Mouse (Mus musculus) ES-Bruce4 (cell line): ENCODE measurements around the gene Tmem251. TPM values are rescaled to one million over a fixed set of nuclear protein-coding genes. Genes with fewer than 3 reads are reported as not detected.

Source experiments
- H3K27ac ChIP-seq: 2 replicates; pipeline ENCODE4 v1.5.1; 2012; ENCODE audit warnings: low read length, inconsistent platforms; ENCODE audit not compliant: insufficient read depth
- H3K27me3 ChIP-seq: 2 replicates; pipeline ENCODE4 v1.6.1; 2012; ENCODE audit warnings: mild to moderate bottlenecking, low read length, inconsistent platforms; ENCODE audit not compliant: control insufficient read depth, poor library complexity, insufficient read depth, severe bottlenecking
- H3K36me3 ChIP-seq: 2 replicates; pipeline ENCODE4 v1.6.1; 2012; ENCODE audit warnings: inconsistent platforms, mild to moderate bottlenecking, low read length, moderate library complexity; ENCODE audit not compliant: control insufficient read depth, poor library complexity, insufficient read depth, severe bottlenecking
- H3K4me1 ChIP-seq: one replicate; pipeline ENCODE4 v1.8.1; 2011; ENCODE audit warnings: low read length; ENCODE audit not compliant: control insufficient read depth, insufficient read depth
- H3K4me3 ChIP-seq: 2 replicates; pipeline ENCODE4 v1.5.1; 2011; ENCODE audit warnings: low read depth, mild to moderate bottlenecking, low read length
- H3K9ac ChIP-seq: 2 replicates; pipeline ENCODE4 v1.6.1; 2012; ENCODE audit warnings: low read depth, mild to moderate bottlenecking, inconsistent platforms; ENCODE audit not compliant: poor library complexity, severe bottlenecking
- H3K9me3 ChIP-seq: replicated peaks from 2 replicates; pipeline ENCODE4 v1.6.1; 2012; ENCODE audit warnings: mild to moderate bottlenecking, low read length, inconsistent platforms; ENCODE audit not compliant: control insufficient read depth, poor library complexity, insufficient read depth, severe bottlenecking
- CTCF ChIP-seq: IDR thresholded peaks from one replicate; pipeline ENCODE4 v1.8.1; 2011; ENCODE audit warnings: low read depth, low read length
- EP300 ChIP-seq: IDR thresholded peaks from 2 replicates; pipeline ENCODE4 v1.6.1; 2011; ENCODE audit warnings: low read depth, low read length; ENCODE audit not compliant: insufficient read depth
- POLR2A ChIP-seq: IDR thresholded peaks from one replicate; pipeline ENCODE4 v1.8.1; 2011; ENCODE audit warnings: low read length; ENCODE audit not compliant: insufficient read depth
- polyA plus RNA-seq: library from polyadenylated mRNA; stranded (reverse); fragments of >200 nt; gene quantifications from 2 replicates; pipeline ENCODE4 v1.2.4, GENCODE M21; 2011; ENCODE audit warnings: low read depth; ENCODE audit not compliant: missing spikeins, insufficient read depth, insufficient read length

Gene Tmem251
- polyA plus RNA-seq, 1 experiment = 6.3 TPM

DNA sequence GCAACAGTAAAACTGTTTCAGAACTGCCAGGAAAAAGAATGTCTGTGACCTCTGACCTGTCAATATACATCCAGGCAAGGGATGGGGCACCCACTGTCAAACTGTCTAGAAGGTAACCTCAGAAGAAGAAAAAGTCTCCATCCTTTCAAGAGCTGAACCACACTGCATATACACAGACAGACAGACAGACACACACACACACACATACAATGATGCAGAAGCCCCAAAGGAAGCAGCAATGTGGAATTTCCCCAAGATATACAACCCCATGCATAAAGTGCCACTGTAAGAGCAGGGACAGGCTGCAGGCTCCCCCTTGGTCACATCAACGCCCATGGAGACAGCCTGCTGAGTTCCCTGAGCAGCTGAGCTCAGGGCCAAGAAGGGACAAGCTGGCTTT is 44.4 kb upstream of the Tmem251 start:
- no peak overlapping the region for H3K27ac ChIP-seq
- H3K4me1 ChIP-seq = peaks cover 30% of the 10 kb centered on the region
- no peak for TF ChIP-seq POLR2A
- no peak for TF ChIP-seq EP300
- no peak for TF ChIP-seq CTCF
- no peak overlapping the region for H3K9ac ChIP-seq
- no peaks in the 10 kb centered on the region for H3K9me3 ChIP-seq
- H3K27me3 ChIP-seq = no peaks in the 10 kb centered on the region
- H3K4me3 ChIP-seq = no peak overlapping the region
- no peaks in the 10 kb centered on the region for H3K36me3 ChIP-seq

DNA sequence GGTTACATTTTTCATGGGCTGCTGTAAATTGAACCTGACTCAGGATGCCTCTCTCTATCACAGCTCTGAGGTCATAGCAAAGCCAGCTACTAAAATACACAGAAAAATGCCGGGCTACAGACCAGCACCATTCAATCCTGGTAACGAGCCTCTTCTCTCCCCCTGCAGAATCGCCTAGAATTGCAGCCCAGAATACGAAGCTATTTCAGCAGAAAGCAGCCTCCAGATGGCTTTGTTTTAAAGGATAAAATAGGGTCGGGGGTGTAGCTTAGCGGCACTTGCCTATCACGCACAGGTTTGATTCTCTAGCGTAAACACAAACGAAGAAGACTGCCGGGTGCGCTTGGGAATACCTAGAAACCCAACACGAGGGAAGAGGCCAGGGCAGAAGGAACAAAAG is 43.1 kb upstream of the Tmem251 start:
- Histone ChIP-seq H3K4me3 (no peak overlapping the region), H3K4me1 (peaks cover 26% of the 10 kb centered on the region)

DNA sequence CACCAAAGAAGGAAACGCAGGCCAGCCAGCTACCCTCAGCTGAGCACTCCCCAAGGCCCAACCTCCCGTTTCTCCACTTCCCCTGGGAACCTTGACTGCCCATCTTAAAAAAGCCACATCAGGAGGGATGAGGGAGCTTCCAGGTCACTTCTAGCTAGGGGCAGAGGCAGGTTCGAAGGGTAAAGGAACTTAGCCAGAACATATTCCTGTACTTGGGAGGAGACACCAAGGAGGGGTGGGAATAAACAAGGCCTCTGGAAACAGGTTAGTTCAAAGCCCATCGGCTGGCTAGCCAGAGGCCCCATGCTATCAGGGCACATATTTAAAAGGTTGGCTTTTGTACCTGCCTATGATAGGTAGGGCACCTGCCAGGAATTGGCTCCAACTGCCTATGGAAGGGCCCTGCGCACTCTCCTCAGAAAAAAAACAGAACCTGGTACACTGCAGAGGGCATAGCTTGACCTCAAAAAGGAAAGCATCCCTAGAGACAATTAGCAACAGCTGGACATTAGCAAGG is 41.8 kb upstream of the Tmem251 start:
- Histone ChIP-seq H3K4me3 (peak overlapping the region; percentile 55; the same call in 1 of the 2 replicates), H3K27ac (peak overlapping the region; percentile 33; the same call in 1 of the 2 replicates), H3K36me3 (no peaks in the 10 kb centered on the region), H3K9ac (peak overlapping the region; percentile 80; the same call in 1 of the 2 replicates), H3K4me1 (peaks cover 25% of the 10 kb centered on the region), H3K9me3 (no peaks in the 10 kb centered on the region), H3K27me3 (no peaks in the 10 kb centered on the region)
- TF ChIP-seq EP300 (no peak), POLR2A (no peak), CTCF (no peak)

More for the DNA sequence above, 43.1 kb upstream of the Tmem251 start:
- TF ChIP-seq CTCF = no peak
- no peak for TF ChIP-seq EP300
- TF ChIP-seq POLR2A = no peak
- Histone ChIP-seq H3K27ac (no peak overlapping the region), H3K9me3 (no peaks in the 10 kb centered on the region), H3K36me3 (no peaks in the 10 kb centered on the region), H3K27me3 (no peaks in the 10 kb centered on the region), H3K9ac (no peak overlapping the region)

DNA sequence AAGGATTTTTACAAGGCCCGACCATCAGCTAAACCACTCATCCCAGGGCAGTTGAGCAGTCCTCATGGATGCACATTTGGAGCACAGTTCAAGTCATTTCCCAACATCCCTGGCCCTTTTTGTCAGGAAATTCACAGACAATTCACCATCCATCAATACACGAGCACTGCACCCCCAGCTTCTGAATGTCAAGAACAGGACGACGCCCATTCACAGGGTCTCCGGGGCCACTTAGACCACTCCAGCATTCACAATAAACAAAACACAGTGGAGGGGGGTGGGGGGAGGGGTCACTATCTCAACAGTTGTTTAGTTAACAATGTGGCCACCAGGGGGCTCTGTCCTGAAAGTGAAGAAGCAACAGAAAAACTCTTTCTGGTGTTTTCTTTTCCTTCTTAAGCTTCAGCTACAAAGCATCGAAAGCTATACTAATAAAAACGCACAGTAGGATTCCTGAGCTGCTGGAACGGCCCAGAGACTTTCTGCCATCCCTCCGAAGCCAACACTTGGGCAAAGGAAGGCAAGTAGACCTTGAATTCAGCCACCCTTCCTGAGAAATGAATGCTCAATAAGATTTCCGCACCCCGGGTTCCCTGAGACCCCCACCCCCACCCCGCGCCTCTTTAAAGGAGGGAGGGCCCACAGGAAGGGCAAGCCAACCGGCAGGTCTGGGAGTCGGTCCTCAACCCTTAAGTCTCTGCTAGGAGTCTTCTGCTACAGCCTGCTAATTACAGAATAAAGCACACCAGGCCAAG is 41.0 kb upstream of the Tmem251 start:
- no peak for TF ChIP-seq POLR2A
- no peak for TF ChIP-seq CTCF
- no peak for TF ChIP-seq EP300
- peak overlapping the region; percentile 80 for H3K9ac ChIP-seq
- peaks cover 20% of the 10 kb centered on the region for H3K4me1 ChIP-seq
- H3K4me3 ChIP-seq = peak overlapping the region; percentile 99
- H3K36me3 ChIP-seq = no peaks in the 10 kb centered on the region
- no peaks in the 10 kb centered on the region for H3K9me3 ChIP-seq
- peak overlapping the region; percentile 55 for H3K27ac ChIP-seq
- H3K27me3 ChIP-seq = no peaks in the 10 kb centered on the region

DNA sequence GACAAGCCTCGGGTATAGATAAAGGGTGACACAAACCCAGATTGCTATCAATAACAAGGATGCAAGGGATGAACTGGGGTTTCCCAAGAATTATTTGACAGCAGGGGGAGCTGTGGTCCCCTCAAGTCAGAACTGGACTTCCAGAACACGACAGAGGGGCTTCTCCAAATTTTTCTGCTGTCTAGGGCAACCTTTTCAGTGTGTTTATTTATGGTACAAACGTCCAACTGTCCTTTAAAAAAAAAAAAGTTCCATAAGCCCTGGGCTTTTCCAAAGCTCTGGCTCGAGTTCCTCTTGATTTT is 40.5 kb upstream of the Tmem251 start:
- Histone ChIP-seq H3K27me3 (no peaks in the 10 kb centered on the region), H3K4me1 (peaks cover 20% of the 10 kb centered on the region), H3K9me3 (no peaks in the 10 kb centered on the region), H3K36me3 (no peaks in the 10 kb centered on the region), H3K9ac (peak overlapping the region; percentile 80), H3K27ac (peak overlapping the region; percentile 55; the same call in 1 of the 2 replicates), H3K4me3 (peak overlapping the region; percentile 99)
- no peak for TF ChIP-seq POLR2A
- TF ChIP-seq CTCF = peak; percentile 9

DNA sequence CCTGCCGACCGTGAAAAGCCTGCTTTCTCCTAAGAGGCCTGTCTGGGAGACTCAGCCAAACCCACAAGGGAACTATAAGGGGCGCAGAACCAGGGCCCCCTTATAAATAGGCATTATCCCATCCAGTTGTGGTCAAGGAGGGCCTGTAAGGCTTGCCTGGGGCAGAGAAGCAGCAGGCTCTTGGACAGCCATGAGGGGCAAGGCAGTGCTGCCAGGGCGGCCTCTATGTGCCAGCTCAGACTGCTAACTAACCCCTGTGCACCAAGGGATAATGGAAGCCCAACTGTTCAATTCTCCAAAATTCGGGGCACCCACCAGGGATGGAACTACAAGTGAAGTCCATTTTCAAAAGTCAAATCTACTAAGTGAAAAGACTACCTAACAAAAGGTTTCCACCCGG is 40.1 kb upstream of the Tmem251 start:
- peak overlapping the region; percentile 80 for H3K9ac ChIP-seq
- no peaks in the 10 kb centered on the region for H3K9me3 ChIP-seq
- H3K27ac ChIP-seq = 0 out of 2 replicates have a peak overlapping the region, but pooled peaks have one; percentile 8
- peaks cover 16% of the 10 kb centered on the region for H3K4me1 ChIP-seq
- H3K36me3 ChIP-seq = no peaks in the 10 kb centered on the region
- peak overlapping the region; percentile 99 for H3K4me3 ChIP-seq
- no peaks in the 10 kb centered on the region for H3K27me3 ChIP-seq
- TF ChIP-seq EP300 (no peak), POLR2A (no peak), CTCF (no peak)
